Mouse (Mus musculus): Measurements from ENCODE around the gene Lcn4.
A peak's percentile ranks its signal among the peaks of the same experiment; 100 is the strongest.

Lcn4 gene

GRCm38 (mm10) chr2:26634629-26635488 lies 36.2 kb downstream of the Lcn4 start:
- no peak for DNase-seq

GRCm38 (mm10) chr2:26633953-26634530 lies 37.0 kb downstream of the Lcn4 start:
- no peak for DNase-seq

GRCm38 (mm10) chr2:26632541-26633395 lies 38.3 kb downstream of the Lcn4 start:
- no peak for DNase-seq

GRCm38 (mm10) chr2:26628792-26629437 lies 42.2 kb downstream of the Lcn4 start:
- DNase-seq, result no peak

GRCm38 (mm10) chr2:26627921-26628739 lies 43.0 kb downstream of the Lcn4 start, which contains the start of gene Fam69b:
TSS of gene Fam69b (plus strand) at chr2:26628457.
- peak; percentile 37 to 69 for DNase-seq

GRCm38 (mm10) chr2:26626081-26626480 lies 45.0 kb downstream of the Lcn4 start:
- no peak for DNase-seq

GRCm38 (mm10) chr2:26625419-26625818 lies 45.7 kb downstream of the Lcn4 start:
- DNase-seq, result no peak

- DNase-seq, result no peak
Measured at GRCm38 (mm10) chr2:26622984-26623383, 48.1 kb downstream of the Lcn4 start.

GRCm38 (mm10) chr2:26621246-26621645 lies 49.8 kb downstream of the Lcn4 start:
- DNase-seq, result no peak

GRCm38 (mm10) chr2:26617928-26618327 lies 53.2 kb downstream of the Lcn4 start:
- DNase-seq, result no peak

All from spleen, adult 18-20 months (tissue).